Mouse (Mus musculus) lung, embryonic 14.5 days (tissue): Measurements from ENCODE around the gene Ucp3. TPM values are rescaled to one million over a fixed set of nuclear protein-coding genes. Genes with fewer than 3 reads are reported as not detected.
A peak's percentile ranks its signal among the peaks of the same experiment; 100 is the strongest.

Source experiments
- ATAC-seq: fragments of 200-750 bp; cut with Nextera tagmentation; 2 replicates; pipeline ENCODE4 v1.8.0; 2017; ENCODE audit warnings: mild to moderate bottlenecking, moderate TSS enrichment, moderate library complexity; ENCODE audit not compliant: insufficient read depth
- DNase-seq: peaks from one replicate; pipeline ENCODE4 v3.0.0-alpha.2; 2015
- H3K27ac ChIP-seq: fragments of 300-500 bp; sonication (generic); 2 replicates; pipeline ENCODE4 v1.5.1; 2014; ENCODE audit warnings: low read depth, mild to moderate bottlenecking, moderate library complexity
- H3K27me3 ChIP-seq: fragments of 300-500 bp; sonication (generic); 2 replicates; pipeline ENCODE4 v1.6.1; 2014; ENCODE audit warnings: low read length, control low read depth; ENCODE audit not compliant: insufficient read depth
- H3K36me3 ChIP-seq: fragments of 300-500 bp; sonication (generic); 2 replicates; pipeline ENCODE4 v1.6.1; 2014; ENCODE audit warnings: control low read depth; ENCODE audit not compliant: insufficient read depth
- H3K4me1 ChIP-seq: fragments of 300-500 bp; sonication (generic); 2 replicates; pipeline ENCODE4 v1.6.1; 2014; ENCODE audit warnings: antibody characterized with exemption, control low read depth; ENCODE audit not compliant: insufficient read depth
- H3K4me2 ChIP-seq: fragments of 300-500 bp; sonication (generic); 2 replicates; pipeline ENCODE4 v1.6.1; 2014; ENCODE audit warnings: mild to moderate bottlenecking
- H3K4me3 ChIP-seq: fragments of 300-500 bp; sonication (generic); 2 replicates; pipeline ENCODE4 v1.5.1; 2014; ENCODE audit warnings: low read depth, low read length
- H3K9ac ChIP-seq: fragments of 300-500 bp; sonication (generic); 2 replicates; pipeline ENCODE4 v1.6.1; 2014
- H3K9me3 ChIP-seq: fragments of 300-500 bp; sonication (generic); 2 replicates; pipeline ENCODE4 v1.6.1; 2016; ENCODE audit warnings: low read depth, low read length, control low read depth
- CTCF ChIP-seq: IDR thresholded peaks from 2 replicates; pipeline ENCODE4 v1.5.1; 2016; ENCODE audit warnings: antibody characterized with exemption, low read depth
- WGBS: fragments of 180-500 bp; shearing (Covaris S2); extraction: QIAGEN DNeasy Blood & Tissue Kit; methylation state at CpG from one replicate; pipeline ENCODE4 v1.1.7; 2014; 5-methylcytosine and 5-hydroxymethylcytosine counted together
- polyA plus RNA-seq: library from polyadenylated mRNA; unstranded; fragments of >200 nt; fragmentation: Nextera tagmentation; extraction: Ambion mirVana; gene quantifications from 2 replicates; pipeline ENCODE4 v1.2.1, GENCODE M21; 2014

The Ucp3 gene
- polyA plus RNA-seq, 1 experiment from 2014 or later = not detected

- Histone ChIP-seq H3K9ac (no peak overlapping the region), H3K36me3 (peaks cover 71% of the 10 kb centered on the region), H3K4me1 (no peaks in the 10 kb centered on the region), H3K9me3 (no peaks in the 10 kb centered on the region), H3K27me3 (no peaks in the 10 kb centered on the region), H3K27ac (no peak overlapping the region), H3K4me3 (no peak overlapping the region), H3K4me2 (no peak overlapping the region)
- no peak for ATAC-seq
- DNase-seq = no peak
- TF ChIP-seq CTCF = no peak
- 92% methylated on average over 12 of the region's 12 CpGs for WGBS
Measured at GRCm38 (mm10) chr7:100448530-100448929, 24.3 kb upstream of the Ucp3 start.

GRCm38 (mm10) chr7:100448985-100449384 lies 23.8 kb upstream of the Ucp3 start:
- TF ChIP-seq CTCF = no peak
- Histone ChIP-seq H3K4me1 (no peaks in the 10 kb centered on the region), H3K36me3 (peaks cover 72% of the 10 kb centered on the region), H3K9ac (no peak overlapping the region), H3K4me3 (no peak overlapping the region), H3K9me3 (no peaks in the 10 kb centered on the region), H3K27ac (no peak overlapping the region), H3K4me2 (no peak overlapping the region), H3K27me3 (no peaks in the 10 kb centered on the region)
- DNase-seq (no peak), ATAC-seq (no peak)
- 90% methylated on average over 3 of the region's 3 CpGs for WGBS

- Histone ChIP-seq H3K27me3 (no peaks in the 10 kb centered on the region), H3K36me3 (peaks cover 55% of the 10 kb centered on the region), H3K4me1 (no peaks in the 10 kb centered on the region), H3K27ac (no peak overlapping the region), H3K9ac (no peak overlapping the region), H3K9me3 (no peaks in the 10 kb centered on the region), H3K4me3 (no peak overlapping the region), H3K4me2 (no peak overlapping the region)
- no peak for DNase-seq
- WGBS = 44% methylated on average over 1 of the region's 1 CpGs
- no peak for ATAC-seq
- no peak for TF ChIP-seq CTCF
Measured at GRCm38 (mm10) chr7:100458153-100458552, 14.6 kb upstream of the Ucp3 start.

GRCm38 (mm10) chr7:100459862-100460261 lies 12.9 kb upstream of the Ucp3 start:
- no peak overlapping the region for H3K27ac ChIP-seq
- DNase-seq = no peak
- 92% methylated on average over 3 of the region's 3 CpGs for WGBS
- no peak for TF ChIP-seq CTCF
- H3K36me3 ChIP-seq = peaks cover 50% of the 10 kb centered on the region
- no peak overlapping the region for H3K9ac ChIP-seq
- H3K4me1 ChIP-seq = no peaks in the 10 kb centered on the region
- no peaks in the 10 kb centered on the region for H3K27me3 ChIP-seq
- no peak overlapping the region for H3K4me2 ChIP-seq
- no peak for ATAC-seq
- H3K4me3 ChIP-seq = no peak overlapping the region
- H3K9me3 ChIP-seq = no peaks in the 10 kb centered on the region

- peak; percentile 5 for DNase-seq
- H3K4me1 ChIP-seq = no peaks in the 10 kb centered on the region; the same call in 1 of the 2 replicates
- 80% methylated on average over 6 of the region's 6 CpGs for WGBS
Measured at GRCm38 (mm10) chr7:100461621-100462151, 11.1 kb upstream of the Ucp3 start.

GRCm38 (mm10) chr7:100463194-100463593 lies 9.6 kb upstream of the Ucp3 start:
- no peak overlapping the region for H3K4me2 ChIP-seq
- no peak for DNase-seq
- H3K4me1 ChIP-seq = no peaks in the 10 kb centered on the region; the same call in 1 of the 2 replicates
- ATAC-seq = no peak
- H3K4me3 ChIP-seq = no peak overlapping the region
- H3K9me3 ChIP-seq = no peaks in the 10 kb centered on the region
- WGBS = 51% methylated on average over 9 of the region's 9 CpGs
- H3K36me3 ChIP-seq = peaks cover 42% of the 10 kb centered on the region
- no peak overlapping the region for H3K9ac ChIP-seq
- TF ChIP-seq CTCF = no peak
- no peak overlapping the region; the same call in 1 of the 2 replicates for H3K27ac ChIP-seq
- no peaks in the 10 kb centered on the region for H3K27me3 ChIP-seq

More at GRCm38 (mm10) chr7:100461621-100462151, 11.1 kb upstream of the Ucp3 start:
- TF ChIP-seq CTCF = no peak
- peaks cover 49% of the 10 kb centered on the region for H3K36me3 ChIP-seq
- no peak overlapping the region for H3K4me3 ChIP-seq
- ATAC-seq = no peak
- no peak overlapping the region; the same call in 1 of the 2 replicates for H3K27ac ChIP-seq
- H3K27me3 ChIP-seq = no peaks in the 10 kb centered on the region
- H3K9me3 ChIP-seq = no peaks in the 10 kb centered on the region
- no peak overlapping the region for H3K9ac ChIP-seq
- no peak overlapping the region for H3K4me2 ChIP-seq

GRCm38 (mm10) chr7:100463757-100464156 lies 9.0 kb upstream of the Ucp3 start:
- ATAC-seq (no peak), DNase-seq (no peak)
- no peaks in the 10 kb centered on the region for H3K9me3 ChIP-seq
- 53% methylated on average over 10 of the region's 10 CpGs for WGBS
- TF ChIP-seq CTCF = no peak
- H3K4me3 ChIP-seq = no peak overlapping the region
- no peak overlapping the region for H3K4me2 ChIP-seq
- H3K27ac ChIP-seq = no peak overlapping the region; the same call in 1 of the 2 replicates
- no peak overlapping the region for H3K9ac ChIP-seq
- peaks cover 43% of the 10 kb centered on the region for H3K36me3 ChIP-seq
- no peaks in the 10 kb centered on the region; the same call in 1 of the 2 replicates for H3K4me1 ChIP-seq
- H3K27me3 ChIP-seq = no peaks in the 10 kb centered on the region
